Mouse (Mus musculus): ENCODE results near the gene Aldh18a1.

GRCm38 (mm10) chr19:40607676-40608075 is 19.4 kb upstream of the Aldh18a1 start:
- TF ChIP-seq USF2 (IDR thresholded peaks at IDR 0.05; ENCODE audit: borderline replicate concordance in 1 of 2, insufficient read depth in 1 of 2, low read depth in 1 of 2, low read length in 2 of 2): no peak
- TF ChIP-seq CTCF (IDR thresholded peaks at IDR 0.05 in 2 of 3, conservative IDR thresholded peaks at IDR 0.05 in 1 of 3; ENCODE audit: control insufficient read depth in 1 of 3, insufficient read depth in 1 of 3, low read depth in 2 of 3, low read length in 3 of 3, poor library complexity in 1 of 3, severe bottlenecking in 1 of 3): no peak
- no peak for TF ChIP-seq GATA1 (IDR thresholded peaks at IDR 0.05; ENCODE audit: low read depth, low read length)
- no peak for TF ChIP-seq TAL1 (IDR thresholded peaks at IDR 0.05; ENCODE audit: low read length)
- TF ChIP-seq USF1 (IDR thresholded peaks at IDR 0.05; ENCODE audit: low read depth, low read length): no peak
- TF ChIP-seq MYC (IDR thresholded peaks at IDR 0.05; ENCODE audit: low read depth, low read length): no peak
- TF ChIP-seq MAZ (IDR thresholded peaks at IDR 0.05; ENCODE audit: low read depth, low read length): no peak
- TF ChIP-seq GABPA (IDR thresholded peaks at IDR 0.05; ENCODE audit: low read depth, low read length): no peak
- TF ChIP-seq POLR2A (IDR thresholded peaks at IDR 0.05; ENCODE audit: control insufficient read depth in 1 of 2, insufficient read depth in 1 of 2, low read depth in 1 of 2, low read length in 2 of 2, poor library complexity in 1 of 2): no peak
- no peak for TF ChIP-seq NRF1 (IDR thresholded peaks at IDR 0.05; ENCODE audit: insufficient read depth, low read depth, low read length, poor library complexity, severe bottlenecking)
- TF ChIP-seq UBTF (IDR thresholded peaks at IDR 0.05; ENCODE audit: borderline replicate concordance, insufficient read depth, low read depth, low read length): no peak
- TF ChIP-seq EP300 (IDR thresholded peaks at IDR 0.05; ENCODE audit: low read depth in 1 of 2, low read length in 2 of 2): no peak
- no peak for TF ChIP-seq CHD1 (IDR thresholded peaks at IDR 0.05; ENCODE audit: low read depth, low read length)
- TF ChIP-seq ZC3H11A (IDR thresholded peaks at IDR 0.05; ENCODE audit: low read depth, low read length): no peak

Measured in MEL (cell line).